10 mouse cellular contexts compared by ENCODE assay signal in genomic region chr2:21864061-21864460, GRCm38 (mm10).
"Had no signal": no experiment of that assay in that cellular context is flagged by ENCODE, and none has a peak within 500 bp of the region (broad histone marks: within the 10 kb centered on the region; RNA-seq: fewer than 3 reads in every experiment).

No protein-coding gene starts in this region.

- H3K4me3 ChIP-seq: left cerebral cortex, adult 2 months; limb, embryonic 10.5 days; liver, embryonic 15.5 days; midbrain, embryonic 13.5 days had no signal

- H3K27me3 ChIP-seq: liver, embryonic 15.5 days; midbrain, embryonic 13.5 days had no signal

- H3K4me1 ChIP-seq: limb, embryonic 10.5 days; liver, embryonic 15.5 days; midbrain, embryonic 13.5 days had no signal

- H3K9me3 ChIP-seq: limb, embryonic 10.5 days; liver, embryonic 15.5 days; midbrain, embryonic 13.5 days had no signal

- H3K4me2 ChIP-seq: liver, embryonic 11.5 days; liver, embryonic 15.5 days; midbrain, embryonic 13.5 days had no signal

- H3K36me3 ChIP-seq: limb, embryonic 10.5 days; liver, embryonic 15.5 days; midbrain, embryonic 13.5 days had no signal

- ATAC-seq: lung, postnatal 0 days; midbrain, embryonic 13.5 days had no signal

- DNase-seq: kidney, postnatal 14 days; lung, adult 2 months; lung, postnatal 36 days; thymus, postnatal 4 days had no signal

- H3K9ac ChIP-seq: liver, embryonic 15.5 days; midbrain, embryonic 13.5 days had no signal

- H3K27ac ChIP-seq: left cerebral cortex, adult 2 months; limb, embryonic 10.5 days; liver, embryonic 15.5 days; midbrain, embryonic 13.5 days had no signal
